In the genomic region with DNA sequence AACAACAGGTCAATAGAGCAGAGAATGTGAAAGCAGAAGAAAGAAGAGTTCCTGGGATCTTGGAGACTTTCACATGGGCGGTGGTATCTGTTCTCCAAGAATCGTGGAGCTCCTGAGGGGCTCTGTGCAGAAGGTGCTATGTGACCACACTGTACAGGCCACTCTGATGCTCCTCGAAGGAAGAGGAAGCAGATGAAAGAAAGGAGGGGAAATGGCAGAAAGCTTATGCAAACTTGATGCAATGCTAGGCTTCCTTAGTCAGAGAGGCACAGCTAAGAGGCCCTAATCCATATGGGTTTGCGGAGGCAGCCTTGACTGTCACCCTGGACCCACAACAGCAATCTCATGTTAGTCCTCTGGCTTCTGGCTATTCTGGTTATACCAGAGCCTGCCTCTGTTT, we compare ENCODE assay signal across 17 mouse cellular contexts. TPM values are rescaled to one million over a fixed set of nuclear protein-coding genes. Genes with fewer than 3 reads are reported as not detected.
"Had no signal": no experiment of that assay in that cellular context is flagged by ENCODE, and none has a peak within 500 bp of the region (broad histone marks: within the 10 kb centered on the region; RNA-seq: fewer than 3 reads in every experiment).

No protein-coding gene starts in this region.

- H3K36me3 ChIP-seq: stomach, embryonic 15.5 days had no signal

- H3K4me1 ChIP-seq: limb, embryonic 10.5 days; limb, embryonic 13.5 days; liver, embryonic 13.5 days; stomach, embryonic 15.5 days had no signal

- DNase-seq: kidney, adult 18-20 months; kidney, adult 9 months; kidney, postnatal 14 days; kidney, postnatal 4 days; liver, embryonic 13.5 days; lung, adult 2 months; midbrain, embryonic 14.5 days; right cerebral cortex, adult 18-20 months; right cerebral cortex, postnatal 25 days; spleen, adult 18-20 months; thymus, postnatal 25 days had no signal

- H3K27me3 ChIP-seq: limb, embryonic 13.5 days; liver, embryonic 13.5 days; stomach, embryonic 15.5 days had no signal

- H3K9me3 ChIP-seq: limb, embryonic 10.5 days; limb, embryonic 13.5 days; liver, embryonic 13.5 days; stomach, embryonic 15.5 days had no signal

- H3K27ac ChIP-seq: limb, embryonic 10.5 days; limb, embryonic 13.5 days; liver, embryonic 13.5 days; macrophage; stomach, embryonic 15.5 days had no signal

- H3K4me3 ChIP-seq: limb, embryonic 10.5 days; limb, embryonic 13.5 days; liver, embryonic 13.5 days; stomach, embryonic 15.5 days had no signal

- H3K9ac ChIP-seq: limb, embryonic 13.5 days; liver, embryonic 13.5 days; stomach, embryonic 15.5 days had no signal

- H3K4me2 ChIP-seq: limb, embryonic 13.5 days; liver, embryonic 13.5 days; midbrain, embryonic 11.5 days; stomach, embryonic 15.5 days had no signal

RNA-seq across cellular contexts. Expression of gene Sned1, which starts 55.3 kb away (rescaled TPM):
- total RNA-seq: megakaryocyte-erythroid progenitor cell, adult 5-6 weeks had no signal
